Mouse (Mus musculus) lung, postnatal 0 days (tissue): Measurements from ENCODE around the gene Jakmip3.

ENCODE experiments used
- CTCF ChIP-seq: IDR thresholded peaks from 2 replicates; pipeline ENCODE4 v1.5.1; 2016; ENCODE audit warnings: antibody characterized with exemption, mild to moderate bottlenecking
- EP300 ChIP-seq: IDR thresholded peaks from 2 replicates; pipeline ENCODE4 v1.6.1; 2016; ENCODE audit warnings: antibody characterized with exemption, mild to moderate bottlenecking, control low read depth

DNA sequence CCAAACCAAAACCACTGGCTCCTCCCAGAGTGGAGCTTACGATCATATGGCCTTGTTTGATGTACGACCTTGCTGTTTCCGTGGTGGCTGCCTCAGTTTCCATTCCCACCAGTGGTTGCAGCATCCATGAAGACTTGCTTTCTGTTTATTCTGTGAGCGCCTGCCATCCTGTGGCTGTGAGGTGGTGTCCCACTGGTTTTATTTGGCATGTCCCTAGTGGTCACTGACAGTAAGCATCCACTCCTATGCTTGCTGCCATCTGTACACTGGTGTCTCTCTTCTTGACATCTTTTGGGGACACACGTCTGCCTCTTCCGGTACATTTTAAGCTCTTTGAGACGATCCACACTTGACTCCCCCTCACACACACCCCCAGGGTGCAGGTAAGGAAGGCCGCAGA is 7.2 kb downstream of the Jakmip3 start:
- TF ChIP-seq CTCF = no peak
- no peak for TF ChIP-seq EP300
